Mouse (Mus musculus) lung, embryonic 15.5 days (tissue): ENCODE measurements around the gene Ltbp2. TPM values are rescaled to one million over a fixed set of nuclear protein-coding genes. Genes with fewer than 3 reads are reported as not detected.

Experiments
- ATAC-seq: fragments of 200-750 bp; cut with Nextera tagmentation; 2 replicates; pipeline ENCODE4 v1.8.0; 2017; ENCODE audit warnings: moderate number of reproducible peaks, borderline replicate concordance; ENCODE audit not compliant: low FRiP score, low TSS enrichment; ENCODE audit errors: extremely low read depth
- H3K27ac ChIP-seq: fragments of 300-500 bp; sonication (generic); 2 replicates; pipeline ENCODE4 v1.5.1; 2015; ENCODE audit warnings: moderate library complexity, mild to moderate bottlenecking, inconsistent platforms
- H3K27me3 ChIP-seq: fragments of 300-500 bp; sonication (generic); 2 replicates; pipeline ENCODE4 v1.6.1; 2015; ENCODE audit warnings: inconsistent platforms
- H3K36me3 ChIP-seq: fragments of 300-500 bp; sonication (generic); 2 replicates; pipeline ENCODE4 v1.6.1; 2015; ENCODE audit warnings: inconsistent platforms
- H3K4me1 ChIP-seq: fragments of 300-500 bp; sonication (generic); 2 replicates; pipeline ENCODE4 v1.6.1; 2015; ENCODE audit warnings: inconsistent platforms
- H3K4me2 ChIP-seq: fragments of 300-500 bp; sonication (generic); 2 replicates; pipeline ENCODE4 v1.6.1; 2015; ENCODE audit warnings: inconsistent platforms, mild to moderate bottlenecking, moderate library complexity
- H3K4me3 ChIP-seq: fragments of 300-500 bp; sonication (generic); 2 replicates; pipeline ENCODE4 v1.5.1; 2015; ENCODE audit warnings: mild to moderate bottlenecking, inconsistent platforms
- H3K9ac ChIP-seq: fragments of 300-500 bp; sonication (generic); 2 replicates; pipeline ENCODE4 v1.6.1; 2015; ENCODE audit warnings: inconsistent platforms
- H3K9me3 ChIP-seq: fragments of 300-500 bp; sonication (generic); 2 replicates; pipeline ENCODE4 v1.6.1; 2016; ENCODE audit warnings: inconsistent platforms
- WGBS: fragments of 180-500 bp; shearing (Covaris S2); methylation state at CpG from one replicate; pipeline ENCODE4 v1.1.7; 2015; 5-methylcytosine and 5-hydroxymethylcytosine counted together
- polyA plus RNA-seq: library from polyadenylated mRNA; unstranded; fragments of >200 nt; fragmentation: Nextera tagmentation; extraction: Ambion mirVana; gene quantifications from 2 replicates; pipeline ENCODE4 v1.2.1, GENCODE M21; 2015

Ltbp2 gene
- polyA plus RNA-seq, 1 experiment from 2014 or later = 15.1 TPM

GRCm38 (mm10) chr12:84733366-84733765 lies 143.0 kb downstream of the Ltbp2 start:
- Histone ChIP-seq H3K4me2 (no peak overlapping the region), H3K36me3 (no peaks in the 10 kb centered on the region), H3K27ac (no peak overlapping the region), H3K9ac (no peak overlapping the region), H3K9me3 (no peaks in the 10 kb centered on the region), H3K27me3 (no peaks in the 10 kb centered on the region), H3K4me1 (no peaks in the 10 kb centered on the region), H3K4me3 (no peak overlapping the region)
- no peak for ATAC-seq
- 63% methylated on average over 13 of the region's 13 CpGs for WGBS

Other genes with a start within 250 kb of the Ltbp2 start
- 0.06 TPM in 1 of 2 replicates, not detected in the other for gene Vrtn, start 235.5 kb downstream of the Ltbp2 start, polyA plus RNA-seq
- 0.09 TPM in 1 of 2 replicates, not detected in the other for gene Syndig1l, start 177.7 kb downstream of the Ltbp2 start, polyA plus RNA-seq
- 150 and 162 TPM in 2 replicates for gene Npc2, start 103.4 kb downstream of the Ltbp2 start, polyA plus RNA-seq
- gene Isca2, start 103.3 kb downstream of the Ltbp2 start, polyA plus RNA-seq = 130 and 136 TPM in 2 replicates
- gene Fcf1, start 94.4 kb upstream of the Ltbp2 start, polyA plus RNA-seq = 139 and 144 TPM in 2 replicates
- gene Arel1, start 94.4 kb upstream of the Ltbp2 start, polyA plus RNA-seq = 13.8 and 16.1 TPM in 2 replicates
- gene Ylpm1, start 119.8 kb upstream of the Ltbp2 start, polyA plus RNA-seq = 23.3 and 28.4 TPM in 2 replicates
- 5.5 and 6.6 TPM in 2 replicates for gene Prox2, start 234.2 kb upstream of the Ltbp2 start, polyA plus RNA-seq
- gene Dlst, start 234.3 kb upstream of the Ltbp2 start, polyA plus RNA-seq = 108 and 109 TPM in 2 replicates